ENCODE assay signal across 8 mouse cellular contexts in the genomic region with DNA sequence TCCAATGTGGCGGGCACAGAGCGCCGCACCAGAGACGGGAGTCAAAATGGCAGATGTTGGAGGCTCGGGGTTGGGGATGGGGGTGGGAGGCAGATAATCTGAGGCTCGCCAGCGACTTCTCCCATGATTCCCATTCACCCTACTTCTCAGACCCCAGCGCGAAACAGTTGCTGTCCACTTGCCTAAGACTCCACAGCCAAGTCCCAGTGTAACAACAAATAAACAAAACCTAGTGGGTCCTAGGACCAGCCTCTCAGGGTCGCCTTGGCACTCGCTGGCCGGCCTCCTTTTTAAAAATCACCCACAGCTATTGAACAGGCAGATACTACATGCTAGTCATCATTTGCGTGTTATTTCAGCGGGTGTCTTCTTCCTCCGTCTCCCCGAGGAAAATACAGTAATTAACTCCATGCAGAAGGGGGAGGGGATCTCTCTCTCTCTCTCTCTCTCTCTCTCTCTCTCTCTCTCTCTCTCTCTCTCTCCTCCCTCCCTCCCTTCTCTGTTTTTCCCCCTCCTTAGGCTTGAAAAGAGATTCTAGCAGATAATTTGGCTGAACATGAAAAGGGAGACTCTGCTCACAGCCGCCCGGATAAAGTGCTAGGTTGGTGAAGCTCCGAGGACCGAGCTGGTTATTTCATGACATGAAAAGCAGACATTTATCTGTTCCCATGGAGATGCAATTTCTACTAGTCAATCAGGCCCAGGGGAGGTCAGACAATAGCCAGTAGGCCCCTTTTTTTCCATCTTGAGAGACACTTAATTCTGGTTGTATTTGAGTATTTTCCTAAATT.
A peak's percentile ranks its signal among the peaks of the same experiment; 100 is the strongest.
DNase-seq lines count a peak whose midpoint lies in the region; ATAC-seq and TF ChIP-seq lines count a peak whose summit lies in the region.

No protein-coding gene starts in this region.

- TF ChIP-seq CTCF in ES-Bruce4 (IDR thresholded peaks at IDR 0.05; ENCODE audit: low read depth, low read length) = no peak

- H3K9me3 ChIP-seq in erythroblast, embryonic 14.5 days (ENCODE audit: control insufficient read depth, low read length) = peaks cover 4% of the 10 kb centered on the region
- no peaks in the 10 kb centered on the region for H3K9me3 ChIP-seq in ES-Bruce4 (replicated peaks; ENCODE audit: control insufficient read depth, insufficient read depth, low read length, poor library complexity, severe bottlenecking)
- H3K9me3 ChIP-seq in embryonic facial prominence, embryonic 15.5 days (replicated peaks) = 0 out of 2 replicates have a peak, but pooled peaks cover 2% of the 10 kb centered on the region
- 0 out of 2 replicates have a peak, but pooled peaks cover 4% of the 10 kb centered on the region for H3K9me3 ChIP-seq in intestine, embryonic 14.5 days (ENCODE audit: control insufficient read depth, low read length)
- H3K9me3 ChIP-seq in midbrain, embryonic 12.5 days = no peaks in the 10 kb centered on the region

- DNase-seq in intestine, embryonic 14.5 days (ENCODE audit: low spot score) = peak; percentile 65
- no peak for DNase-seq in urinary bladder, postnatal 36 days (ENCODE audit: low spot score in 2 of 2)
- no peak for DNase-seq in frontal cortex, postnatal 25 days (ENCODE audit: low spot score in 2 of 2)

- H3K4me1 ChIP-seq in erythroblast, embryonic 14.5 days (ENCODE audit: control insufficient read depth) = peaks cover 55% of the 10 kb centered on the region
- H3K4me1 ChIP-seq in ES-Bruce4 (ENCODE audit: control insufficient read depth, insufficient read depth, low read length) = peaks cover 1% of the 10 kb centered on the region
- H3K4me1 ChIP-seq in embryonic facial prominence, embryonic 15.5 days = peaks cover 51% of the 10 kb centered on the region
- peaks cover 45% of the 10 kb centered on the region for H3K4me1 ChIP-seq in intestine, embryonic 14.5 days (replicated peaks; ENCODE audit: control insufficient read depth, insufficient read depth, low read length)
- peaks cover 57% of the 10 kb centered on the region for H3K4me1 ChIP-seq in midbrain, embryonic 12.5 days

- no peak for TF ChIP-seq EP300 in ES-Bruce4 (IDR thresholded peaks at IDR 0.05; ENCODE audit: insufficient read depth, low read depth, low read length)

- H3K4me3 ChIP-seq in erythroblast, embryonic 14.5 days (replicated peaks) = peak overlapping the region; percentile 61
- H3K4me3 ChIP-seq in ES-Bruce4 (ENCODE audit: low read depth, low read length) = peak overlapping the region; percentile 47
- peak overlapping the region; percentile 40 for H3K4me3 ChIP-seq in embryonic facial prominence, embryonic 15.5 days (replicated peaks)
- H3K4me3 ChIP-seq in intestine, embryonic 14.5 days (ENCODE audit: low read depth, low read length) = peak overlapping the region; percentile 31
- peak overlapping the region; percentile 26 for H3K4me3 ChIP-seq in midbrain, embryonic 12.5 days

- peak overlapping the region; percentile 86 for H3K9ac ChIP-seq in ES-Bruce4 (ENCODE audit: low read depth, poor library complexity, severe bottlenecking)
- H3K9ac ChIP-seq in embryonic facial prominence, embryonic 15.5 days = no peak overlapping the region
- H3K9ac ChIP-seq in intestine, embryonic 14.5 days (ENCODE audit: low read length) = peak overlapping the region; percentile 23
- H3K9ac ChIP-seq in midbrain, embryonic 12.5 days (replicated peaks) = peak overlapping the region; percentile 44; the same call in 1 of the 2 replicates

- 2% methylated on average over 20 of the region's 20 CpGs for WGBS in embryonic facial prominence, embryonic 15.5 days
- WGBS in intestine, embryonic 14.5 days = 10% methylated on average over 20 of the region's 20 CpGs
- WGBS in midbrain, embryonic 12.5 days = 2% methylated on average over 20 of the region's 20 CpGs

- TF ChIP-seq POLR2A in ES-Bruce4 (IDR thresholded peaks at IDR 0.05; ENCODE audit: insufficient read depth, low read length) = no peak

- H3K36me3 ChIP-seq in erythroblast, embryonic 14.5 days (ENCODE audit: control insufficient read depth) = no peaks in the 10 kb centered on the region
- H3K36me3 ChIP-seq in ES-Bruce4 (ENCODE audit: control insufficient read depth, insufficient read depth, low read length, poor library complexity, severe bottlenecking) = no peaks in the 10 kb centered on the region
- no peaks in the 10 kb centered on the region for H3K36me3 ChIP-seq in embryonic facial prominence, embryonic 15.5 days
- no peaks in the 10 kb centered on the region for H3K36me3 ChIP-seq in intestine, embryonic 14.5 days (ENCODE audit: control insufficient read depth, insufficient read depth, low read length)
- H3K36me3 ChIP-seq in midbrain, embryonic 12.5 days = no peaks in the 10 kb centered on the region

- peaks cover 29% of the 10 kb centered on the region for H3K27me3 ChIP-seq in erythroblast, embryonic 14.5 days (ENCODE audit: control insufficient read depth)
- H3K27me3 ChIP-seq in ES-Bruce4 (ENCODE audit: control insufficient read depth, insufficient read depth, low read length, poor library complexity, severe bottlenecking) = no peaks in the 10 kb centered on the region
- no peaks in the 10 kb centered on the region for H3K27me3 ChIP-seq in embryonic facial prominence, embryonic 15.5 days
- no peaks in the 10 kb centered on the region for H3K27me3 ChIP-seq in intestine, embryonic 14.5 days (replicated peaks; ENCODE audit: control insufficient read depth, insufficient read depth, low read length)
- H3K27me3 ChIP-seq in midbrain, embryonic 12.5 days = no peaks in the 10 kb centered on the region

- peak overlapping the region; percentile 29; the same call in 1 of the 2 replicates for H3K27ac ChIP-seq in ES-Bruce4 (ENCODE audit: insufficient read depth, low read length)
- H3K27ac ChIP-seq in embryonic facial prominence, embryonic 15.5 days (replicated peaks) = peak overlapping the region; percentile 88
- H3K27ac ChIP-seq in intestine, embryonic 14.5 days (ENCODE audit: low read depth) = peak overlapping the region; percentile 30
- peak overlapping the region; percentile 91 for H3K27ac ChIP-seq in midbrain, embryonic 12.5 days (replicated peaks)

- H3K4me2 ChIP-seq in embryonic facial prominence, embryonic 15.5 days (replicated peaks) = peak overlapping the region; percentile 72
- H3K4me2 ChIP-seq in intestine, embryonic 14.5 days (ENCODE audit: low read length) = peak overlapping the region; percentile 69
- H3K4me2 ChIP-seq in midbrain, embryonic 12.5 days (replicated peaks) = peak overlapping the region; percentile 55

- ATAC-seq in erythroblast, adult 5-6 weeks (replicated peaks; ENCODE audit: low FRiP score, poor library complexity, severe bottlenecking) = no peak
- no peak for ATAC-seq in embryonic facial prominence, embryonic 15.5 days (ENCODE audit: insufficient number of reproducible peaks, low FRiP score, low TSS enrichment, low read depth)
- no peak for ATAC-seq in intestine, embryonic 14.5 days (replicated peaks; ENCODE audit: low FRiP score, low TSS enrichment, low read depth)
- ATAC-seq in midbrain, embryonic 12.5 days (ENCODE audit: low FRiP score, low read depth) = no peak

Comparison
In these comparisons a context has a peak if more than half of its experiments do, and no peak if none do; other contexts are left out.
1. H3K27ac ChIP-seq: peak in every context shown above with its lines; median percentile 91 in midbrain, embryonic 12.5 days; 88 in embryonic facial prominence, embryonic 15.5 days; 30 in intestine, embryonic 14.5 days; 29 in ES-Bruce4.